In genomic region chr6:135279286-135279685, GRCm38 (mm10) we compare ENCODE assay signal across 22 mouse cellular contexts. TPM values are rescaled to one million over a fixed set of nuclear protein-coding genes. Genes with fewer than 3 reads are reported as not detected.
DNase-seq lines count a peak whose midpoint lies in the region; ATAC-seq lines count a peak whose summit lies in the region.
"Had no signal": no experiment of that assay in that cellular context is flagged by ENCODE, and none has a peak within 500 bp of the region (broad histone marks: within the 10 kb centered on the region; RNA-seq: fewer than 3 reads in every experiment).

No protein-coding gene starts in this region.

- no peaks in the 10 kb centered on the region for H3K27me3 ChIP-seq in hindbrain, embryonic 12.5 days
- H3K27me3 ChIP-seq in hindbrain, embryonic 11.5 days (ENCODE audit: control insufficient read depth, insufficient read depth, low read length): no peaks in the 10 kb centered on the region
- H3K27me3 ChIP-seq in neural tube, embryonic 12.5 days (replicated peaks): no peaks in the 10 kb centered on the region
- no peaks in the 10 kb centered on the region for H3K27me3 ChIP-seq in midbrain, embryonic 14.5 days (ENCODE audit: control insufficient read depth, insufficient read depth, low read length)
- H3K27me3 ChIP-seq in intestine, embryonic 15.5 days (replicated peaks): no peaks in the 10 kb centered on the region
- H3K27me3 ChIP-seq: embryonic facial prominence, embryonic 15.5 days; kidney, embryonic 15.5 days; Patski had no signal

- no peak overlapping the region for H3K4me2 ChIP-seq in hindbrain, embryonic 12.5 days (replicated peaks)
- H3K4me2 ChIP-seq in hindbrain, embryonic 11.5 days (replicated peaks; ENCODE audit: low read depth, low read length): no peak overlapping the region
- peak overlapping the region; percentile 9; the same call in 1 of the 2 replicates for H3K4me2 ChIP-seq in neural tube, embryonic 12.5 days (replicated peaks)
- no peak overlapping the region for H3K4me2 ChIP-seq in midbrain, embryonic 14.5 days (ENCODE audit: low read length)
- no peak overlapping the region for H3K4me2 ChIP-seq in intestine, embryonic 15.5 days (replicated peaks)
- H3K4me2 ChIP-seq: embryonic facial prominence, embryonic 15.5 days; heart, embryonic 11.5 days; kidney, embryonic 15.5 days; lung, embryonic 14.5 days had no signal

- ATAC-seq in hindbrain, embryonic 12.5 days (ENCODE audit: low FRiP score): no peak
- no peak for ATAC-seq in hindbrain, embryonic 11.5 days (ENCODE audit: low FRiP score)
- peak; percentile 50 for ATAC-seq in neural tube, embryonic 12.5 days (ENCODE audit: low FRiP score, low read depth)
- no peak for ATAC-seq in midbrain, embryonic 14.5 days (ENCODE audit: low FRiP score, low TSS enrichment)
- ATAC-seq in intestine, embryonic 15.5 days: no peak
- ATAC-seq: activated CD4-positive, CD25-positive, alpha-beta regulatory T cell, adult 4 months; forebrain, embryonic 14.5 days had no signal

- no peak overlapping the region for H3K4me3 ChIP-seq in hindbrain, embryonic 12.5 days
- H3K4me3 ChIP-seq in hindbrain, embryonic 11.5 days (ENCODE audit: low read depth, low read length): no peak overlapping the region
- H3K4me3 ChIP-seq in neural tube, embryonic 12.5 days: no peak overlapping the region
- no peak overlapping the region for H3K4me3 ChIP-seq in midbrain, embryonic 14.5 days (replicated peaks; ENCODE audit: low read depth, low read length)
- no peak overlapping the region for H3K4me3 ChIP-seq in intestine, embryonic 15.5 days (replicated peaks)
- H3K4me3 ChIP-seq: embryonic facial prominence, embryonic 15.5 days; kidney, embryonic 15.5 days had no signal

- no peaks in the 10 kb centered on the region for H3K9me3 ChIP-seq in hindbrain, embryonic 12.5 days (replicated peaks)
- H3K9me3 ChIP-seq in hindbrain, embryonic 11.5 days (ENCODE audit: control insufficient read depth, low read length): no peaks in the 10 kb centered on the region
- no peaks in the 10 kb centered on the region for H3K9me3 ChIP-seq in neural tube, embryonic 12.5 days
- H3K9me3 ChIP-seq in midbrain, embryonic 14.5 days (ENCODE audit: control insufficient read depth, low read length): no peaks in the 10 kb centered on the region
- no peaks in the 10 kb centered on the region for H3K9me3 ChIP-seq in intestine, embryonic 15.5 days
- H3K9me3 ChIP-seq: embryonic facial prominence, embryonic 15.5 days; kidney, embryonic 15.5 days had no signal

- 0 out of 2 replicates have a peak, but pooled peaks cover 2% of the 10 kb centered on the region for H3K4me1 ChIP-seq in hindbrain, embryonic 12.5 days
- no peaks in the 10 kb centered on the region for H3K4me1 ChIP-seq in hindbrain, embryonic 11.5 days (replicated peaks; ENCODE audit: control insufficient read depth, insufficient read depth, low read length)
- peaks cover 12% of the 10 kb centered on the region for H3K4me1 ChIP-seq in neural tube, embryonic 12.5 days
- 0 out of 2 replicates have a peak, but pooled peaks cover 3% of the 10 kb centered on the region for H3K4me1 ChIP-seq in midbrain, embryonic 14.5 days (ENCODE audit: control insufficient read depth, insufficient read depth, low read length)
- H3K4me1 ChIP-seq in intestine, embryonic 15.5 days (replicated peaks): 0 out of 2 replicates have a peak, but pooled peaks cover 7% of the 10 kb centered on the region
- H3K4me1 ChIP-seq: embryonic facial prominence, embryonic 15.5 days had no signal

- DNase-seq in hindbrain, embryonic 11.5 days (ENCODE audit: low spot score): no peak
- no peak for DNase-seq in neural tube, embryonic 10.5 days (ENCODE audit: extremely low spot score, low spot score)
- DNase-seq in midbrain, embryonic 14.5 days: peak; percentile 46
- no peak for DNase-seq in spleen, adult 18-20 months
- DNase-seq: adrenal gland, postnatal 14 days; cerebellum, adult 8-10 months; kidney, adult 11 months; kidney, postnatal 36 days; lung, embryonic 14.5 days had no signal

- no peak overlapping the region for H3K9ac ChIP-seq in hindbrain, embryonic 12.5 days
- no peak overlapping the region for H3K9ac ChIP-seq in hindbrain, embryonic 11.5 days (ENCODE audit: low read depth, low read length)
- H3K9ac ChIP-seq in neural tube, embryonic 12.5 days: no peak overlapping the region
- no peak overlapping the region for H3K9ac ChIP-seq in midbrain, embryonic 14.5 days (replicated peaks; ENCODE audit: low read length)
- H3K9ac ChIP-seq in intestine, embryonic 15.5 days: no peak overlapping the region
- H3K9ac ChIP-seq: embryonic facial prominence, embryonic 15.5 days; kidney, embryonic 15.5 days; liver, embryonic 14.5 days; lung, embryonic 14.5 days had no signal

- 0 out of 2 replicates have a peak overlapping the region, but pooled peaks have one; percentile 5 for H3K27ac ChIP-seq in hindbrain, embryonic 12.5 days
- no peak overlapping the region for H3K27ac ChIP-seq in hindbrain, embryonic 11.5 days (ENCODE audit: low read depth, low read length)
- no peak overlapping the region for H3K27ac ChIP-seq in neural tube, embryonic 12.5 days
- 0 out of 2 replicates have a peak overlapping the region, but pooled peaks have one; percentile 20 for H3K27ac ChIP-seq in midbrain, embryonic 14.5 days (replicated peaks; ENCODE audit: low read depth, low read length)
- H3K27ac ChIP-seq in intestine, embryonic 15.5 days: no peak overlapping the region
- H3K27ac ChIP-seq: embryonic facial prominence, embryonic 15.5 days; kidney, embryonic 15.5 days; liver, embryonic 14.5 days had no signal

- no peaks in the 10 kb centered on the region for H3K36me3 ChIP-seq in hindbrain, embryonic 12.5 days
- H3K36me3 ChIP-seq in hindbrain, embryonic 11.5 days (ENCODE audit: control insufficient read depth, insufficient read depth, low read length): no peaks in the 10 kb centered on the region
- H3K36me3 ChIP-seq in neural tube, embryonic 12.5 days: no peaks in the 10 kb centered on the region
- H3K36me3 ChIP-seq in midbrain, embryonic 14.5 days (ENCODE audit: control insufficient read depth, insufficient read depth, low read length): no peaks in the 10 kb centered on the region
- no peaks in the 10 kb centered on the region for H3K36me3 ChIP-seq in intestine, embryonic 15.5 days
- H3K36me3 ChIP-seq: embryonic facial prominence, embryonic 15.5 days; kidney, embryonic 15.5 days had no signal

- 65% methylated on average over 5 of the region's 5 CpGs for WGBS in hindbrain, embryonic 12.5 days
- 73% methylated on average over 5 of the region's 5 CpGs for WGBS in hindbrain, embryonic 11.5 days
- WGBS in neural tube, embryonic 12.5 days: 53% methylated on average over 5 of the region's 5 CpGs
- 63% methylated on average over 5 of the region's 5 CpGs for WGBS in midbrain, embryonic 14.5 days
- 42% methylated on average over 5 of the region's 5 CpGs for WGBS in intestine, embryonic 15.5 days

RNA-seq across cellular contexts. Expression of gene Gsg1, which starts 25.1 kb away (rescaled TPM):
- 0.40 and 0.78 TPM in 2 replicates for polyA plus RNA-seq in hindbrain, embryonic 12.5 days (2016; fragmentation: Nextera tagmentation; extraction: Ambion mirVana)
- 0.32 and 0.66 TPM in 2 replicates for polyA plus RNA-seq in hindbrain, embryonic 11.5 days (2014; fragmentation: Nextera tagmentation; extraction: Ambion mirVana)
- polyA plus RNA-seq in neural tube, embryonic 12.5 days (2016; fragmentation: Nextera tagmentation; extraction: Ambion mirVana): 0.44 and 0.78 TPM in 2 replicates
- polyA plus RNA-seq in midbrain, embryonic 14.5 days (2014; fragmentation: Nextera tagmentation; extraction: Ambion mirVana): 0.18 and 0.22 TPM in 2 replicates
- polyA plus RNA-seq in intestine, embryonic 15.5 days (2015; fragmentation: Nextera tagmentation; extraction: Ambion mirVana): 0.41 and 0.47 TPM in 2 replicates
- polyA plus RNA-seq: activated CD4-positive, CD25-positive, alpha-beta regulatory T cell, adult 4 months had no signal

RNA-seq across cellular contexts. Expression of gene Pbp2, which starts 30.9 kb away (rescaled TPM):
- polyA plus RNA-seq in hindbrain, embryonic 12.5 days (2016; fragmentation: Nextera tagmentation; extraction: Ambion mirVana): 0.18 and 0.22 TPM in 2 replicates
- 0.22 TPM in 1 of 2 replicates, not detected in the other for polyA plus RNA-seq in hindbrain, embryonic 11.5 days (2014; fragmentation: Nextera tagmentation; extraction: Ambion mirVana)
- polyA plus RNA-seq in neural tube, embryonic 12.5 days (2016; fragmentation: Nextera tagmentation; extraction: Ambion mirVana): 0.20 TPM in 1 of 2 replicates, not detected in the other
- not detected in 2 replicates for polyA plus RNA-seq in midbrain, embryonic 14.5 days (2014; fragmentation: Nextera tagmentation; extraction: Ambion mirVana)
- 0.25 TPM in 1 of 2 replicates, not detected in the other for polyA plus RNA-seq in intestine, embryonic 15.5 days (2015; fragmentation: Nextera tagmentation; extraction: Ambion mirVana)
- polyA plus RNA-seq: activated CD4-positive, CD25-positive, alpha-beta regulatory T cell, adult 4 months; forebrain, embryonic 14.5 days; heart, embryonic 11.5 days; heart, postnatal 0 days; liver, embryonic 14.5 days; Patski; small intestine, adult 2 months; thymus, postnatal 0 days had no signal

Comparison
In these comparisons a context has a peak if more than half of its experiments do, and no peak if none do; other contexts are left out.
1. H3K27ac ChIP-seq: peak in hindbrain, embryonic 12.5 days (single experiment) and midbrain, embryonic 14.5 days (single experiment); none in hindbrain, embryonic 11.5 days (single experiment), neural tube, embryonic 12.5 days (single experiment) and intestine, embryonic 15.5 days (single experiment).